Mouse (Mus musculus) limb, embryonic 13.5 days (tissue): Measurements from ENCODE around the gene Irf4. TPM values are rescaled to one million over a fixed set of nuclear protein-coding genes. Genes with fewer than 3 reads are reported as not detected.
A peak's percentile ranks its signal among the peaks of the same experiment; 100 is the strongest.

Experiments
- ATAC-seq: fragments of 200-750 bp; cut with Nextera tagmentation; 2 replicates; pipeline ENCODE4 v1.8.0; 2017; ENCODE audit warnings: low read depth, moderate number of reproducible peaks, moderate TSS enrichment; ENCODE audit not compliant: low FRiP score
- H3K27ac ChIP-seq: fragments of 300-500 bp; sonication (generic); 2 replicates; pipeline ENCODE4 v1.5.1; 2015; ENCODE audit warnings: inconsistent platforms, mild to moderate bottlenecking, moderate library complexity
- H3K27me3 ChIP-seq: fragments of 300-500 bp; sonication (generic); 2 replicates; pipeline ENCODE4 v1.6.1; 2015; ENCODE audit warnings: mild to moderate bottlenecking, inconsistent platforms
- H3K36me3 ChIP-seq: fragments of 300-500 bp; sonication (generic); 2 replicates; pipeline ENCODE4 v1.6.1; 2015; ENCODE audit warnings: inconsistent platforms, mild to moderate bottlenecking, moderate library complexity
- H3K4me1 ChIP-seq: fragments of 300-500 bp; sonication (generic); 2 replicates; pipeline ENCODE4 v1.6.1; 2015; ENCODE audit warnings: inconsistent platforms
- H3K4me2 ChIP-seq: fragments of 300-500 bp; sonication (generic); replicated peaks from 2 replicates; pipeline ENCODE4 v1.6.1; 2015; ENCODE audit warnings: inconsistent platforms, mild to moderate bottlenecking, moderate library complexity
- H3K4me3 ChIP-seq: fragments of 300-500 bp; sonication (generic); 2 replicates; pipeline ENCODE4 v1.5.1; 2015; ENCODE audit warnings: moderate library complexity, mild to moderate bottlenecking, inconsistent platforms
- H3K9ac ChIP-seq: fragments of 300-500 bp; sonication (generic); 2 replicates; pipeline ENCODE4 v1.6.1; 2015; ENCODE audit warnings: mild to moderate bottlenecking, inconsistent platforms
- H3K9me3 ChIP-seq: fragments of 300-500 bp; sonication (generic); 2 replicates; pipeline ENCODE4 v1.6.1; 2016; ENCODE audit warnings: inconsistent platforms
- WGBS: fragments of 180-500 bp; shearing (Covaris S2); methylation state at CpG from one replicate; pipeline ENCODE4 v1.1.7; 2015; 5-methylcytosine and 5-hydroxymethylcytosine counted together
- polyA plus RNA-seq: library from polyadenylated mRNA; unstranded; fragments of >200 nt; fragmentation: Nextera tagmentation; extraction: Ambion mirVana; gene quantifications from 2 replicates; pipeline ENCODE4 v1.2.1, GENCODE M21; 2015

Gene Irf4
- 0.05 and 0.06 TPM in 2 replicates for polyA plus RNA-seq

DNA sequence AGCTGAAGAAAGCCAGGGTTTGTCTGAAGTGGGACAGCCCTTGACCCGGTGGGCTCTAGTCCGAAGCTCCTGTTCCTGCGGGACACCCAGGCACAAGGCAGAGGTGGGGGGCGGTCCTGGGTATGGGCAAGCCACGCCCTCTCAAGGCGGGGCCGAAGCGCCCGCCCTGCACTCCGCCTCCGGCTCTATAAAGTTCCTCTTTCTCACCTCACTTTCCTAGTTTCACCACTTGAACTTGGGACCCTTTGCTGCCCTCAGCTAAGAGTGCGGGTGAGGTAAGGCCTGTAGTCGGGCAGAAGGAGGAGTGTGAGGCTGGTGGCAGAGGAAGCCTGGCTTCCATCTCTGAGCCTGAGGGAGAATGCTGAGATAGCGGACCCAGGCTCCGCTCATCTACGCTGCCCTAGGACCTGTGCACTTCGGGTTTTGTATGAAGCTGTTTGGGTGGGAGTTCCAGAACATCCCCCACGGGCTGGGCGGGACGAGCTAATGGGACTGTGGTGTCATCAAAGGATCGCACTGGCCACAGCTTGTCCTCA is at the start of gene Irf4:
TSS of gene Irf4 (plus strand) at position 206 of the 536 bp plus-strand sequence.
- WGBS = under 1% methylated on average over 21 of the region's 21 CpGs
- peak within 1 kb of the TSS; percentile 43 for H3K4me3 ChIP-seq
- H3K9me3 ChIP-seq = no peaks in the 10 kb centered on the region
- H3K36me3 ChIP-seq = no peaks in the 10 kb centered on the region
- no peak within 1 kb of the TSS for H3K9ac ChIP-seq
- H3K27me3 ChIP-seq = peaks cover 87% of the 10 kb centered on the region
- peaks cover 22% of the 10 kb centered on the region for H3K4me1 ChIP-seq
- H3K4me2 ChIP-seq = peak within 1 kb of the TSS; percentile 72
- ATAC-seq = peak; percentile 57
- no peak within 1 kb of the TSS for H3K27ac ChIP-seq

DNA sequence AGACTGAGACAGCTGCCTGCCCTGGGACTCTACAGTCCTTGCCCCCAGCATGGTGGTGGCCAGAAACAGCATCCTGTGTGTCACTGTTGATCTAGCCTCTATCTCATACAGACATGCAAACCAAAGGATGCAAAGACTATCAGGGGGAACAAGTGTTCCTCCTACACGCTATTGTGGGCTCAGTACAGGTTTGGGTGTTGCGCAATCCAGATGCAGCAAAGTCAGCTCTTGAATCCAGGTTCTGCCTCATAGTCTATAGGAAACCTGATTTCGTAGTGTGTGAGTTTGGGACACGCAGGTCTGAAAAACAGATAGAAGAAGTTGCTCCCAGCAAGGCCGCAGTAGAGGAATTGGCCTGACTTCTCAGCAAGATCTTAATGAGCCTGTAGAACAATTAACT is 46.3 kb upstream of the Irf4 start:
- Histone ChIP-seq H3K27ac (no peak overlapping the region), H3K4me3 (no peak overlapping the region), H3K4me2 (no peak overlapping the region), H3K27me3 (no peaks in the 10 kb centered on the region), H3K9ac (no peak overlapping the region), H3K9me3 (no peaks in the 10 kb centered on the region), H3K36me3 (peaks cover 9% of the 10 kb centered on the region), H3K4me1 (no peaks in the 10 kb centered on the region)
- no peak for ATAC-seq
- 97% methylated on average over 5 of the region's 5 CpGs for WGBS

DNA sequence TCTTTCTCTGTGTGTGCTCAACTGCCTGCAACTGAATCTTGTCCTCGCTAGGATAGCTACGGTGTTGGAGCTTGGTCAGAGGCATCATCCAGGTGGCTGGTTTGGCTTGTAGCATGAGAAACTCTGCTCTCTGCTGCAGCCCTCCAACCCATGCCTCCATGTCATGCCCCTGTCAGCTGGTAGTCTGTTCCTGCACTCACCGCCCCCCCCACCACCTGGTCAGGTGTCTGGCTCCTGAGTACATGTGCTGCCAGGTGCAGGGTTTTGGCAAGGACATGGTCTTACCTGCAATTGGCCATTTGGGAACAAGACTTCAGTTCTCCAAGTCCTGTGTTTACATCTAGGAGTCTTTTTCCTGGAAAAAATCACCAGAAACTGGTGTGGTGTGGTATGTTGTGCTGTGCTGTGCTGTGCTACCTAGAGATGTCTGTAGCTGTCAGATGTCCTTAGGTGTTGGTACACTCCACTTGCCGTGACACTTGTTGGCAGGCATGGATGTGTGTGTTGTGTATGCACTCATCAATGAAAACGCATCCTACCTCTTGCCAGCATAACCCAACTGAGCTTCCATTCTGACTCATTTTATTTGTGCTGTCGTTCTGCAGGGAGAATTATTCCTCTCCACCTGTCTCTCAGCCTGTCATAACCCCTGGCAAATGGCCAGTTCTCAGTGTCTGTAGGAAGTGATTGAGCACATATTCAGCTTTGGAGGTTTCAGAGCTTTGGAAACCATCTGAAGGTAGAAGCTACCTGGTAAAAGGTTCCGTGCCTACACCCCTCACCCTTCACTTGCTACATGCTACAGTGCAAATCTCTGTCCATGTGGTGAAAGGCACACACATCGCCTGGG is 44.6 kb upstream of the Irf4 start:
- Histone ChIP-seq H3K36me3 (peaks cover 21% of the 10 kb centered on the region), H3K9me3 (no peaks in the 10 kb centered on the region), H3K9ac (no peak overlapping the region), H3K4me1 (no peaks in the 10 kb centered on the region), H3K27ac (no peak overlapping the region), H3K4me3 (no peak overlapping the region), H3K27me3 (no peaks in the 10 kb centered on the region), H3K4me2 (no peak overlapping the region)
- ATAC-seq = no peak
- WGBS = 82% methylated on average over 8 of the region's 8 CpGs

DNA sequence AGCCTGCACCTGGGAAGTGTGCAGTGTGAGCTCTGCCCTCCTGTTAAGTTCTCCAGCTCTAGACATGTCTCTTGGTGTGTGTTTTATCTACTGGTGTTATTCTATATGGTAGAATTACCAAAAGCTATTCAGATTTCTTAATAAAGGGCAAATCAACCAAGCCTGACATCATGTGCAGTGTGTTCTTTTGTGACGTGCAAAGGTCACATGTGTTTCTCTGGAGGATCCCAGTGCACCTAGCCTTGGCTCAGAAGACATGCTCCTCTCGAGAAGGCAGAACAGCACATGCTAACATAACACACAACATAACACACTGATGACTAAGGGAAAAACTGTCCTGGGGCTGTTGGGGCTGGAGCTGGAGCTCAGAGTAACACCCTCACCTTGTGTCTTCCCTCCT is 38.0 kb upstream of the Irf4 start:
- H3K4me3 ChIP-seq = no peak overlapping the region
- ATAC-seq = no peak
- WGBS = 80% methylated on average over 2 of the region's 2 CpGs

DNA sequence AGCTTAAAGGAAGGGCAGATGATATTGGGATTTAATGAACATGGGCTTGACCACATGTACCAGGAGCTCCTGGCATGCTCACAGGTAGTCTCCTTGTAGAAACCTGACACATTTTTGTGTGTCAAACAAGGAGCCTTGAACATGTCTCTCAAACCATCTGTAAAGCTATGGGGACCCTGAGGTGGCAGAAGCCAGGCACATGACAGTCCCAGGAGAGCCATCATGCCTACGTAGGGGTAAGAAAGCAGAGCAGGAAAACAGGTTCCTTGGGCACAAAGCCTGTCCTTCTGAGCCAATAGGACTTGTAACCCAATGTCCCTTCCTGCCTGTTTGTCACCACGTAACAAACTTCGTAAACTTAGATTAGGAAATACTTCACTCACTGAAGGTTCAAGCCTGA is 37.3 kb upstream of the Irf4 start:
- Histone ChIP-seq H3K4me1 (no peaks in the 10 kb centered on the region), H3K9ac (no peak overlapping the region), H3K9me3 (no peaks in the 10 kb centered on the region), H3K4me2 (no peak overlapping the region), H3K27ac (no peak overlapping the region), H3K36me3 (peaks cover 23% of the 10 kb centered on the region), H3K27me3 (no peaks in the 10 kb centered on the region), H3K4me3 (no peak overlapping the region)
- 93% methylated on average over 3 of the region's 3 CpGs for WGBS
- ATAC-seq = no peak

More for the DNA sequence above, 38.0 kb upstream of the Irf4 start:
- Histone ChIP-seq H3K27ac (no peak overlapping the region), H3K27me3 (no peaks in the 10 kb centered on the region), H3K9ac (no peak overlapping the region), H3K4me1 (no peaks in the 10 kb centered on the region), H3K9me3 (no peaks in the 10 kb centered on the region), H3K4me2 (no peak overlapping the region), H3K36me3 (peaks cover 27% of the 10 kb centered on the region)

DNA sequence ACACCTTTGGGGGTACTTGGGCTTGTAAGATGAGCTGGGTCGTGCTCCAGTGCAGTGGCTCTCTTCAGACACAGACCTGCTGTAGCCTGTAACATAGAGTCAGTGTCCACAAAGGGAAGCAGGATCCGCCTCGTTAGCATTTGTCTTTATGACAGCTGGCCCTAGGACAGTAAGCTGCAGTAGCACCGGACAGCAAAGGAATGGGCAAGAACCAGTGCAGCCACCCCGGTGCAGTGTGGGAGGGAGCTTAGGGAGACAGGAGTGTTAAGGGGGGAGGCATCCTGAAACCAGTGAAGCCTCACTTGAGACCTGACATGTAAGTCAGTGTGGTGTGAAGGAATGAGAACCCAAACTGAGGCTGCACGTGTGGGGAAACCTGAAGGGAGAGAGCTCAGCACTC is 36.7 kb upstream of the Irf4 start:
- Histone ChIP-seq H3K4me3 (no peak overlapping the region), H3K9ac (no peak overlapping the region), H3K27ac (no peak overlapping the region), H3K36me3 (peaks cover 23% of the 10 kb centered on the region), H3K4me1 (no peaks in the 10 kb centered on the region), H3K9me3 (no peaks in the 10 kb centered on the region), H3K27me3 (no peaks in the 10 kb centered on the region), H3K4me2 (no peak overlapping the region)
- no peak for ATAC-seq
- whole genome bisulfite sequencing = 81% methylated on average over 6 of the region's 6 CpGs

DNA sequence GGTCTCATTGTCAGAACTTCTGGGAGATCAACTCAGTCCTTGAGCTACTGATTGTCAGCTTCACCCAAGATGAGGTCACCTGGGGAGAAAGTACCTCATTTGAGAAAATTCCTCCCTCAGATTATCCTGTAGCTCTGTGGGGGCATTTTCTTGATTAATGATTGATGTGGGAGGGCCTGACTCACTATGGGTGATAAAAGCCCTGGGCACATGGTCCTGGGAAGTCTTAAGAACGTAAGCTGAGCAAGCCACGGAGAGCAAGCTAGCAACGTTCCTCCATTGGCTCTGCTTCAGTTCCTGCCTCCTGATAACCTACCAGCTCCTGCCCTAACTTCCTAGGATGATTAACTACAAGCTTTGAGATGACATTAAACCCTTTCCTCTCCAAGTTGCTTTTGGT is 35.4 kb upstream of the Irf4 start:
- peaks cover 14% of the 10 kb centered on the region for H3K36me3 ChIP-seq
- H3K9me3 ChIP-seq = no peaks in the 10 kb centered on the region
- H3K4me1 ChIP-seq = no peaks in the 10 kb centered on the region
- no peak overlapping the region for H3K27ac ChIP-seq
- WGBS = 78% methylated on average over 3 of the region's 3 CpGs
- ATAC-seq = no peak
- H3K4me3 ChIP-seq = no peak overlapping the region
- H3K9ac ChIP-seq = no peak overlapping the region
- no peaks in the 10 kb centered on the region for H3K27me3 ChIP-seq
- H3K4me2 ChIP-seq = no peak overlapping the region

DNA sequence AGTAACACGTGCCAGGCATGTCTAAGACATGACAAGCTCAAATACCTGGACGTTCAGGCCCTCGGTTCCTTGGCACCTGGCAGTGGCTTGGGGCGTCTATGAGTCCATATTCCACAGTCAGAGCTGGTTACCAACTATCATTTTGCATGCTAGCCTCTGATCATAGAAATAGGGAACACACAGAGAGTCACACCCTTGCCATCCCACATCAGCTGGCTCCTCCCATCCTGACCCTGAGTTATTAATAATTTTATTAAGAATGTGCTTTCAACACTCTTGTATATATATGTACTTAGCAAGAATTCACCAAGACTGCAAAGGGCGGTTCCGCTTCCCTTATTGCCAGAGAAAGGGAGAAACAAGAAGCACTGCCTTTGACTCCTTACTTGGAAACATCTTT is 34.5 kb upstream of the Irf4 start:
- H3K27me3 ChIP-seq = no peaks in the 10 kb centered on the region
- no peaks in the 10 kb centered on the region for H3K4me1 ChIP-seq
- ATAC-seq = no peak
- no peak overlapping the region for H3K4me3 ChIP-seq
- H3K36me3 ChIP-seq = peaks cover 6% of the 10 kb centered on the region; the same call in 1 of the 2 replicates
- no peak overlapping the region for H3K9ac ChIP-seq
- no peak overlapping the region for H3K4me2 ChIP-seq
- H3K9me3 ChIP-seq = no peaks in the 10 kb centered on the region
- whole genome bisulfite sequencing = 84% methylated on average over 6 of the region's 6 CpGs
- H3K27ac ChIP-seq = no peak overlapping the region

DNA sequence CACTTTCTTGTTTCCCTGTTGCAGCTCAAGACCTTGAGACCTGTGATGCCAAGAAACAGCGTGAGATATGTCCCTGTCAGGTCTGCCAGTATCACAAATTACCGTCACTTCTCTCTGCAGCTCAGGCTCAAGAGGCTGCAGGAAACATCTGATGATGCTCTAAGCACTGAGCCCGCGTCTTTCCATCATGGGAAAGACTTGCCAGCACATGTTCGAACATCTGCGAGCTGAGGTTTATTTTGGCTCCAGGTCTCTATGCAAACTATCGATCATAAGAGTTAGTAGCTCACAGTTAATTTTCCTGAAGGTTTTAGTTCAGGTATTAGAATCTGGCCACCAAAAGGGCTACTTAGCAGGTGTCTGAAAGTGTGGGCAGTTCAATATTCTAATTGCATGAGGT is 34.0 kb upstream of the Irf4 start:
- Histone ChIP-seq H3K4me2 (no peak overlapping the region), H3K27ac (no peak overlapping the region), H3K9ac (no peak overlapping the region), H3K4me3 (no peak overlapping the region), H3K36me3 (peaks cover 6% of the 10 kb centered on the region; the same call in 1 of the 2 replicates), H3K27me3 (no peaks in the 10 kb centered on the region), H3K9me3 (no peaks in the 10 kb centered on the region), H3K4me1 (no peaks in the 10 kb centered on the region)
- 82% methylated on average over 7 of the region's 7 CpGs for WGBS
- ATAC-seq = no peak

DNA sequence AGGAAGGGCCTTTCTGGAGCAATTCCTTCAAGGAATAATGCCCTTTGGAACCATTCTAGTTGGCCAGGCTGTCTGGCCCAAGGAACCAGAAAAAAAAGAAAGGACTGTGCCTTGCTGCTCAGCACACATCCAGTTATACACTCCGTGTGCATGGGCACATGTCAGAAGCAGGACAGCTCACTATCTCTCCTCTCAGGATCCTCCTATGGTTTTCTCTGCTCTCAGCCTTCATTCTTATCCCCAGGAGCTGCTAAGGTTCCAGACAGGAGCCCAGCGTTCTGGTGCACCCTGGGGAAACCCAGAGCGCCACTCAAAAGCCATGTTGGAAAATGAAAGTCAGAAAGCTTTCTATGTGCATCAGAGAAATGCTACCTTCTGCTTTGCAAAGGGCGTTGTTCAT is 33.5 kb upstream of the Irf4 start:
- no peak overlapping the region for H3K4me2 ChIP-seq
- H3K9ac ChIP-seq = no peak overlapping the region
- H3K36me3 ChIP-seq = peaks cover 6% of the 10 kb centered on the region; the same call in 1 of the 2 replicates
- H3K4me3 ChIP-seq = no peak overlapping the region
- H3K9me3 ChIP-seq = no peaks in the 10 kb centered on the region
- H3K4me1 ChIP-seq = no peaks in the 10 kb centered on the region
- H3K27me3 ChIP-seq = no peaks in the 10 kb centered on the region
- whole genome bisulfite sequencing = 81% methylated on average over 4 of the region's 4 CpGs
- no peak overlapping the region for H3K27ac ChIP-seq
- no peak for ATAC-seq

DNA sequence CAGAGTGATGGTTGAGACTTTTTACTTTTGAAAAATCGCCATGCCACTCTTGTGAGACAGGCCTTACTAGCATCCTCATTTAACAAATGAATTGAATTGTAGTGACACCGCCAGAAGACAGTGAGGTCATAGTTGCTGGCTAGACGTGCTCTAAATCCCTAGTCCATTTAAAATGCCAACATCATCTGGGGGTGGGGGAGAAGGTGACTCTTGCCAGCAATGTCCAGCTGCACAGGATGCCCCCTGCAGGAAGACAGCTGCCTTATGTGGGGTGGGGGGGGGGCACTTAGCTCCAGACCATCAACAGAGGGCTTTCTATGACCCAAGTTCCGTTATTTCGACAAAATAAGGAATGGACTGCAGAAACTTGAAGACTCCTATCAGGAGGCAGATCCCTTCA is 32.4 kb upstream of the Irf4 start:
- H3K4me3 ChIP-seq = no peak overlapping the region
- no peak for ATAC-seq
- no peaks in the 10 kb centered on the region for H3K4me1 ChIP-seq
- WGBS = 74% methylated on average over 5 of the region's 5 CpGs
- H3K27ac ChIP-seq = no peak overlapping the region
- no peaks in the 10 kb centered on the region for H3K9me3 ChIP-seq
- H3K27me3 ChIP-seq = no peaks in the 10 kb centered on the region
- H3K36me3 ChIP-seq = no peaks in the 10 kb centered on the region
- H3K4me2 ChIP-seq = no peak overlapping the region
- H3K9ac ChIP-seq = no peak overlapping the region

DNA sequence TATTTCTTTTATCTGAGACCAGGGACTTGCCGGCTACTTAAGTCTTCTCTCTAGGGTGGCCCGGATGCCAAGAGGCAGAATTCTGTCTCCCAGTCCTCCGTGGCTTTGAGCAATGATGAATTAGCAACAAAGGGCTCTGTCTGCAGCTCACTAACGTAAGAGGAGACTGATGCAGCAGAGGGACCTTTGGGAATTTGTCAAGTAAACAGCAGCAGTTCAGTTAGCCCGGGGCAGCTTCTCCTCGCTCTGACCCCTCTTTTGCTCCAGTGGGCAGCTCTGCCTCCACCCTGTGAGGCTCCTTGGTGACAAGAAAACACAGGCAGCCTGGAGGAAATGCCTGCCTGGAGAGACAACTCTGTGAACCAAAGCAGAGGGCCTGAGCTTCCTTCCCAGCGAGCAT is 26.4 kb upstream of the Irf4 start:
- Histone ChIP-seq H3K27me3 (no peaks in the 10 kb centered on the region), H3K36me3 (no peaks in the 10 kb centered on the region), H3K9me3 (no peaks in the 10 kb centered on the region), H3K27ac (no peak overlapping the region), H3K4me2 (no peak overlapping the region), H3K4me1 (peaks cover 6% of the 10 kb centered on the region; the same call in 1 of the 2 replicates), H3K9ac (no peak overlapping the region), H3K4me3 (no peak overlapping the region)
- 28% methylated on average over 7 of the region's 7 CpGs for WGBS
- no peak for ATAC-seq
